Mouse (Mus musculus) testis, adult 2 months (tissue): ENCODE data around the gene Men1. TPM values are rescaled to one million over a fixed set of nuclear protein-coding genes. Genes with fewer than 3 reads are reported as not detected.
"Not testable (repeated sequence)": the region's sequence is repeated elsewhere in the genome, so short reads cannot be mapped to it uniquely, and the experiment has no call there.

ENCODE experiments used
- H3K27ac ChIP-seq: fragments of 200-500 bp; 2 replicates; pipeline ENCODE4 v1.5.1; 2012; ENCODE audit warnings: low read depth, low read length; ENCODE audit not compliant: control insufficient read depth, insufficient read depth
- H3K27me3 ChIP-seq: fragments of 200-500 bp; 2 replicates; pipeline ENCODE4 v1.6.1; 2012; ENCODE audit warnings: mild to moderate bottlenecking, low read length, moderate library complexity; ENCODE audit not compliant: control insufficient read depth, insufficient read depth
- H3K36me3 ChIP-seq: fragments of 200-500 bp; 2 replicates; pipeline ENCODE4 v1.6.1; 2012; ENCODE audit warnings: mild to moderate bottlenecking, low read length; ENCODE audit not compliant: control insufficient read depth, insufficient read depth
- H3K4me1 ChIP-seq: fragments of 200-500 bp; 2 replicates; pipeline ENCODE4 v1.6.1; 2012; ENCODE audit warnings: low read length; ENCODE audit not compliant: control insufficient read depth, insufficient read depth
- H3K4me3 ChIP-seq: fragments of 200-500 bp; 2 replicates; pipeline ENCODE4 v1.5.1; 2012; ENCODE audit warnings: low read depth, mild to moderate bottlenecking, low read length, moderate library complexity, mixed read lengths; ENCODE audit not compliant: control insufficient read depth
- CTCF ChIP-seq: fragments of 200-500 bp; IDR thresholded peaks from 2 replicates; pipeline ENCODE4 v1.5.1; 2012; ENCODE audit warnings: low read depth, mild to moderate bottlenecking, inconsistent platforms, low read length, moderate library complexity; ENCODE audit not compliant: control insufficient read depth, insufficient read depth, insufficient replicate concordance
- POLR2A ChIP-seq: fragments of 200-500 bp; IDR thresholded peaks from 2 replicates; pipeline ENCODE4 v1.6.1; 2012; ENCODE audit warnings: low read depth, mild to moderate bottlenecking, inconsistent platforms, low read length, moderate library complexity; ENCODE audit not compliant: control insufficient read depth
- polyA plus RNA-seq: library from polyadenylated mRNA; depleted of rRNA; stranded (reverse); fragments of >200 nt; gene quantifications from 2 replicates; pipeline ENCODE4 v1.2.3, GENCODE M21; 2012

Gene Men1
- polyA plus RNA-seq, 1 experiment: 24.6 TPM

GRCm38 (mm10) chr19:6306137-6306551, 28.6 kb upstream of the Men1 start, which contains the start of gene Cdc42bpg:
TSS of gene Cdc42bpg (plus strand) at chr19:6306456.
- no peaks in the 10 kb centered on the region for H3K36me3 ChIP-seq
- no peak for TF ChIP-seq CTCF
- TF ChIP-seq POLR2A: 0 out of 2 replicates have a peak, but pooled peaks have one; percentile 54
- no peaks in the 10 kb centered on the region for H3K27me3 ChIP-seq
- peaks cover 9% of the 10 kb centered on the region for H3K4me1 ChIP-seq
- H3K27ac ChIP-seq: peak within 1 kb of the TSS; percentile 88
- peak within 1 kb of the TSS; percentile 89 for H3K4me3 ChIP-seq

GRCm38 (mm10) chr19:6306586-6306985, 28.2 kb upstream of the Men1 start:
- Histone ChIP-seq H3K36me3 (no peaks in the 10 kb centered on the region), H3K27ac (peak overlapping the region; percentile 25; the same call in 1 of the 2 replicates)

GRCm38 (mm10) chr19:6307733-6308531, 26.8 kb upstream of the Men1 start:
- Histone ChIP-seq H3K4me1 (peaks cover 9% of the 10 kb centered on the region), H3K36me3 (no peaks in the 10 kb centered on the region), H3K27ac (no peak overlapping the region), H3K27me3 (no peaks in the 10 kb centered on the region), H3K4me3 (no peak overlapping the region)
- TF ChIP-seq POLR2A: no peak
- no peak for TF ChIP-seq CTCF

More at GRCm38 (mm10) chr19:6306586-6306985, 28.2 kb upstream of the Men1 start:
- peak; percentile 77 for TF ChIP-seq CTCF
- TF ChIP-seq POLR2A: no peak
- Histone ChIP-seq H3K4me3 (peak overlapping the region; percentile 89), H3K27me3 (no peaks in the 10 kb centered on the region), H3K4me1 (peaks cover 9% of the 10 kb centered on the region)

GRCm38 (mm10) chr19:6310181-6310580, 24.6 kb upstream of the Men1 start:
- no peaks in the 10 kb centered on the region; the same call in 1 of the 2 replicates for H3K36me3 ChIP-seq
- TF ChIP-seq POLR2A (no peak), CTCF (no peak)
- H3K27me3 ChIP-seq: no peaks in the 10 kb centered on the region
- peaks cover 9% of the 10 kb centered on the region for H3K4me1 ChIP-seq
- no peak overlapping the region for H3K4me3 ChIP-seq
- H3K27ac ChIP-seq: no peak overlapping the region

GRCm38 (mm10) chr19:6311783-6312182, 23.0 kb upstream of the Men1 start:
- H3K27ac ChIP-seq, H3K36me3 ChIP-seq, H3K4me1 ChIP-seq, H3K4me3 ChIP-seq, H3K27me3 ChIP-seq: not testable (repeated sequence)

GRCm38 (mm10) chr19:6313796-6314195, 21.0 kb upstream of the Men1 start:
- TF ChIP-seq POLR2A: no peak
- TF ChIP-seq CTCF: no peak
- Histone ChIP-seq H3K36me3 (no peaks in the 10 kb centered on the region; the same call in 1 of the 2 replicates), H3K4me3 (no peak overlapping the region), H3K27me3 (no peaks in the 10 kb centered on the region), H3K27ac (no peak overlapping the region), H3K4me1 (no peaks in the 10 kb centered on the region)

- no peak overlapping the region for H3K4me3 ChIP-seq
- no peaks in the 10 kb centered on the region for H3K27me3 ChIP-seq
- TF ChIP-seq POLR2A (no peak), CTCF (no peak)
- no peak overlapping the region for H3K27ac ChIP-seq
- H3K36me3 ChIP-seq: no peaks in the 10 kb centered on the region; the same call in 1 of the 2 replicates
- H3K4me1 ChIP-seq: no peaks in the 10 kb centered on the region
These were observed 20.3 kb upstream of the Men1 start for GRCm38 (mm10) chr19:6314513-6314912.

- Histone ChIP-seq H3K4me1 (no peaks in the 10 kb centered on the region), H3K27ac (no peak overlapping the region), H3K36me3 (no peaks in the 10 kb centered on the region; the same call in 1 of the 2 replicates), H3K4me3 (no peak overlapping the region), H3K27me3 (no peaks in the 10 kb centered on the region)
- TF ChIP-seq POLR2A (no peak), CTCF (no peak)
These were observed 19.2 kb upstream of the Men1 start for GRCm38 (mm10) chr19:6315573-6315972.
